Mouse (Mus musculus) hindbrain, embryonic 12.5 days (tissue): ENCODE results near the gene Gm49337. TPM values are rescaled to one million over a fixed set of nuclear protein-coding genes. Genes with fewer than 3 reads are reported as not detected.

Experiments
- ATAC-seq: fragments of 200-750 bp; cut with Nextera tagmentation; 2 replicates; pipeline ENCODE4 v1.8.0; 2017; ENCODE audit warnings: moderate TSS enrichment; ENCODE audit not compliant: low FRiP score
- H3K27ac ChIP-seq: fragments of 300-500 bp; sonication (generic); 2 replicates; pipeline ENCODE4 v1.5.1; 2016; ENCODE audit warnings: mild to moderate bottlenecking
- H3K27me3 ChIP-seq: fragments of 300-500 bp; sonication (generic); 2 replicates; pipeline ENCODE4 v1.6.1; 2016; ENCODE audit warnings: mild to moderate bottlenecking
- H3K36me3 ChIP-seq: fragments of 300-500 bp; sonication (generic); 2 replicates; pipeline ENCODE4 v1.6.1; 2016; ENCODE audit warnings: mild to moderate bottlenecking
- H3K4me1 ChIP-seq: fragments of 300-500 bp; sonication (generic); 2 replicates; pipeline ENCODE4 v1.6.1; 2016
- H3K4me2 ChIP-seq: fragments of 300-500 bp; sonication (generic); replicated peaks from 2 replicates; pipeline ENCODE4 v1.6.1; 2016; ENCODE audit warnings: mild to moderate bottlenecking
- H3K4me3 ChIP-seq: fragments of 300-500 bp; sonication (generic); 2 replicates; pipeline ENCODE4 v1.5.1; 2016; ENCODE audit warnings: mild to moderate bottlenecking
- H3K9ac ChIP-seq: fragments of 300-500 bp; sonication (generic); 2 replicates; pipeline ENCODE4 v1.6.1; 2016; ENCODE audit warnings: mild to moderate bottlenecking, moderate library complexity
- H3K9me3 ChIP-seq: fragments of 300-500 bp; sonication (generic); replicated peaks from 2 replicates; pipeline ENCODE4 v1.6.1; 2016; ENCODE audit warnings: mild to moderate bottlenecking
- WGBS: fragments of 180-500 bp; shearing (Covaris S2); methylation state at CpG from one replicate; pipeline ENCODE4 v1.1.7; 2016; 5-methylcytosine and 5-hydroxymethylcytosine counted together
- polyA plus RNA-seq: library from polyadenylated mRNA; unstranded; fragments of >200 nt; fragmentation: Nextera tagmentation; extraction: Ambion mirVana; gene quantifications from 2 replicates; pipeline ENCODE4 v1.2.1, GENCODE M21; 2016

Gene Gm49337
- polyA plus RNA-seq, 1 experiment from 2014 or later = not detected

GRCm38 (mm10) chr4:116143891-116144717, 29.1 kb upstream of the Gm49337 start:
- peaks cover 16% of the 10 kb centered on the region for H3K4me1 ChIP-seq
- peak overlapping the region; percentile 96 for H3K4me2 ChIP-seq
- H3K36me3 ChIP-seq = no peaks in the 10 kb centered on the region
- H3K9ac ChIP-seq = peak overlapping the region; percentile 73
- H3K9me3 ChIP-seq = no peaks in the 10 kb centered on the region
- peak; percentile 76 for ATAC-seq
- H3K27ac ChIP-seq = no peak overlapping the region
- peak overlapping the region; percentile 50 for H3K4me3 ChIP-seq
- H3K27me3 ChIP-seq = peaks cover 21% of the 10 kb centered on the region
- WGBS = under 1% methylated on average over 47 of the region's 47 CpGs

- 20% methylated on average over 6 of the region's 6 CpGs for WGBS
- H3K36me3 ChIP-seq = peaks cover 30% of the 10 kb centered on the region
- H3K9me3 ChIP-seq = no peaks in the 10 kb centered on the region
- H3K4me3 ChIP-seq = peak overlapping the region; percentile 70
- peaks cover 15% of the 10 kb centered on the region for H3K4me1 ChIP-seq
- H3K27me3 ChIP-seq = no peaks in the 10 kb centered on the region
- ATAC-seq = peak; percentile 12
- H3K9ac ChIP-seq = peak overlapping the region; percentile 87
- peak overlapping the region; percentile 66 for H3K4me2 ChIP-seq
- H3K27ac ChIP-seq = peak overlapping the region; percentile 89
Observed at GRCm38 (mm10) chr4:116149812-116150155, 23.4 kb upstream of the Gm49337 start.

- H3K27me3 ChIP-seq = no peaks in the 10 kb centered on the region
- H3K4me2 ChIP-seq = peak overlapping the region; percentile 66
- peak overlapping the region; percentile 89 for H3K27ac ChIP-seq
- peak overlapping the region; percentile 70 for H3K4me3 ChIP-seq
- peaks cover 35% of the 10 kb centered on the region for H3K36me3 ChIP-seq
- WGBS = under 1% methylated on average over 61 of the region's 73 CpGs
- peak overlapping the region; percentile 87 for H3K9ac ChIP-seq
- ATAC-seq = peak; percentile 95
- peaks cover 15% of the 10 kb centered on the region for H3K4me1 ChIP-seq
- no peaks in the 10 kb centered on the region for H3K9me3 ChIP-seq
Observed at GRCm38 (mm10) chr4:116150156-116150861, 22.9 kb upstream of the Gm49337 start.

GRCm38 (mm10) chr4:116150862-116151221, 22.3 kb upstream of the Gm49337 start:
- 29% methylated on average over 4 of the region's 4 CpGs for WGBS

GRCm38 (mm10) chr4:116151238-116151637, 21.9 kb upstream of the Gm49337 start, which contains the start of gene Lurap1:
Gene Lurap1, minus strand, starts transcription at chr4:116151338.
- Histone ChIP-seq H3K9ac (peak within 1 kb of the TSS; percentile 87), H3K9me3 (no peaks in the 10 kb centered on the region), H3K4me1 (peaks cover 15% of the 10 kb centered on the region), H3K27ac (peak within 1 kb of the TSS; percentile 89), H3K36me3 (peaks cover 45% of the 10 kb centered on the region), H3K4me2 (peak within 1 kb of the TSS; percentile 66), H3K4me3 (peak within 1 kb of the TSS; percentile 70), H3K27me3 (no peaks in the 10 kb centered on the region)
- ATAC-seq = no peak
- WGBS = 79% methylated on average over 6 of the region's 6 CpGs

More at GRCm38 (mm10) chr4:116150862-116151221, 22.3 kb upstream of the Gm49337 start:
- Histone ChIP-seq H3K27ac (no peak overlapping the region; the same call in 1 of the 2 replicates), H3K36me3 (peaks cover 41% of the 10 kb centered on the region), H3K4me2 (peak overlapping the region; percentile 66), H3K27me3 (no peaks in the 10 kb centered on the region), H3K9me3 (no peaks in the 10 kb centered on the region), H3K4me1 (peaks cover 15% of the 10 kb centered on the region), H3K4me3 (peak overlapping the region; percentile 70), H3K9ac (peak overlapping the region; percentile 87)
- ATAC-seq = peak; percentile 57

GRCm38 (mm10) chr4:116152702-116153101, 20.5 kb upstream of the Gm49337 start:
- H3K27me3 ChIP-seq = no peaks in the 10 kb centered on the region
- no peak overlapping the region for H3K4me2 ChIP-seq
- no peak overlapping the region for H3K27ac ChIP-seq
- H3K4me1 ChIP-seq = peaks cover 15% of the 10 kb centered on the region
- ATAC-seq = no peak
- peaks cover 59% of the 10 kb centered on the region for H3K36me3 ChIP-seq
- WGBS = 94% methylated on average over 15 of the region's 15 CpGs
- no peak overlapping the region for H3K9ac ChIP-seq
- H3K9me3 ChIP-seq = no peaks in the 10 kb centered on the region
- H3K4me3 ChIP-seq = no peak overlapping the region

GRCm38 (mm10) chr4:116157882-116158281, 15.3 kb upstream of the Gm49337 start:
- no peak for ATAC-seq
- WGBS = 97% methylated on average over 2 of the region's 2 CpGs
- H3K36me3 ChIP-seq = peaks cover 72% of the 10 kb centered on the region
- no peak overlapping the region for H3K27ac ChIP-seq
- H3K4me1 ChIP-seq = no peaks in the 10 kb centered on the region
- no peaks in the 10 kb centered on the region for H3K27me3 ChIP-seq
- no peak overlapping the region for H3K4me2 ChIP-seq
- H3K9me3 ChIP-seq = no peaks in the 10 kb centered on the region
- no peak overlapping the region for H3K4me3 ChIP-seq
- H3K9ac ChIP-seq = no peak overlapping the region

GRCm38 (mm10) chr4:116159912-116160311, 13.3 kb upstream of the Gm49337 start:
- Histone ChIP-seq H3K9me3 (no peaks in the 10 kb centered on the region), H3K4me2 (no peak overlapping the region), H3K9ac (no peak overlapping the region), H3K4me3 (no peak overlapping the region), H3K4me1 (no peaks in the 10 kb centered on the region), H3K36me3 (peaks cover 51% of the 10 kb centered on the region), H3K27me3 (no peaks in the 10 kb centered on the region), H3K27ac (no peak overlapping the region)
- 82% methylated on average over 3 of the region's 3 CpGs for WGBS
- ATAC-seq = no peak

- H3K9me3 ChIP-seq = no peaks in the 10 kb centered on the region
- H3K4me3 ChIP-seq = no peak overlapping the region
- no peak overlapping the region for H3K9ac ChIP-seq
- peaks cover 43% of the 10 kb centered on the region for H3K36me3 ChIP-seq
- H3K4me2 ChIP-seq = no peak overlapping the region
- H3K27ac ChIP-seq = no peak overlapping the region
- no peaks in the 10 kb centered on the region for H3K4me1 ChIP-seq
- 86% methylated on average over 3 of the region's 3 CpGs for WGBS
- no peak for ATAC-seq
- H3K27me3 ChIP-seq = no peaks in the 10 kb centered on the region
Observed at GRCm38 (mm10) chr4:116160769-116161168, 12.4 kb upstream of the Gm49337 start.

- Histone ChIP-seq H3K36me3 (peaks cover 29% of the 10 kb centered on the region), H3K4me2 (no peak overlapping the region), H3K27ac (no peak overlapping the region), H3K27me3 (no peaks in the 10 kb centered on the region), H3K4me3 (no peak overlapping the region), H3K9ac (no peak overlapping the region), H3K4me1 (0 out of 2 replicates have a peak, but pooled peaks cover 2% of the 10 kb centered on the region), H3K9me3 (no peaks in the 10 kb centered on the region)
- ATAC-seq = no peak
- WGBS = 74% methylated on average over 4 of the region's 4 CpGs
Observed at GRCm38 (mm10) chr4:116162142-116162541, 11.0 kb upstream of the Gm49337 start.

- Histone ChIP-seq H3K4me2 (no peak overlapping the region), H3K4me3 (no peak overlapping the region), H3K9me3 (no peaks in the 10 kb centered on the region), H3K36me3 (0 out of 2 replicates have a peak, but pooled peaks cover 6% of the 10 kb centered on the region), H3K27ac (no peak overlapping the region), H3K4me1 (0 out of 2 replicates have a peak, but pooled peaks cover 2% of the 10 kb centered on the region), H3K27me3 (no peaks in the 10 kb centered on the region), H3K9ac (no peak overlapping the region)
- 78% methylated on average over 2 of the region's 2 CpGs for WGBS
- no peak for ATAC-seq
Observed at GRCm38 (mm10) chr4:116164759-116165554, 8.2 kb upstream of the Gm49337 start.
